Mouse (Mus musculus) embryonic facial prominence, embryonic 12.5 days (tissue): ENCODE results near the gene Txn2. TPM values are rescaled to one million over a fixed set of nuclear protein-coding genes. Genes with fewer than 3 reads are reported as not detected.
A peak's percentile ranks its signal among the peaks of the same experiment; 100 is the strongest.

ENCODE experiments used
- ATAC-seq: fragments of 200-750 bp; cut with Nextera tagmentation; 2 replicates; pipeline ENCODE4 v1.8.0; 2017; ENCODE audit not compliant: insufficient number of reproducible peaks, insufficient read depth, low FRiP score, low TSS enrichment
- H3K27ac ChIP-seq: fragments of 300-500 bp; sonication (generic); 2 replicates; pipeline ENCODE4 v1.5.1; 2016; ENCODE audit warnings: mild to moderate bottlenecking
- H3K27me3 ChIP-seq: fragments of 300-500 bp; sonication (generic); 2 replicates; pipeline ENCODE4 v1.6.1; 2016; ENCODE audit warnings: mild to moderate bottlenecking, moderate library complexity
- H3K36me3 ChIP-seq: fragments of 300-500 bp; sonication (generic); 2 replicates; pipeline ENCODE4 v1.6.1; 2016; ENCODE audit warnings: mild to moderate bottlenecking
- H3K4me1 ChIP-seq: fragments of 300-500 bp; sonication (generic); 2 replicates; pipeline ENCODE4 v1.6.1; 2016
- H3K4me2 ChIP-seq: fragments of 300-500 bp; sonication (generic); replicated peaks from 2 replicates; pipeline ENCODE4 v1.6.1; 2016; ENCODE audit warnings: mild to moderate bottlenecking, moderate library complexity
- H3K4me3 ChIP-seq: fragments of 300-500 bp; sonication (generic); 2 replicates; pipeline ENCODE4 v1.5.1; 2016; ENCODE audit warnings: mild to moderate bottlenecking
- H3K9ac ChIP-seq: fragments of 300-500 bp; sonication (generic); 2 replicates; pipeline ENCODE4 v1.6.1; 2016; ENCODE audit warnings: mild to moderate bottlenecking, moderate library complexity
- H3K9me3 ChIP-seq: fragments of 300-500 bp; sonication (generic); 2 replicates; pipeline ENCODE4 v1.6.1; 2016; ENCODE audit warnings: mild to moderate bottlenecking, moderate library complexity
- WGBS: fragments of 180-500 bp; shearing (Covaris S2); methylation state at CpG from one replicate; pipeline ENCODE4 v1.1.7; 2016; 5-methylcytosine and 5-hydroxymethylcytosine counted together
- polyA plus RNA-seq: library from polyadenylated mRNA; unstranded; fragments of >200 nt; fragmentation: Nextera tagmentation; extraction: Ambion mirVana; gene quantifications from 2 replicates; pipeline ENCODE4 v1.2.1, GENCODE M21; 2016

Txn2 gene
- polyA plus RNA-seq, 1 experiment from 2014 or later: 220 TPM

DNA sequence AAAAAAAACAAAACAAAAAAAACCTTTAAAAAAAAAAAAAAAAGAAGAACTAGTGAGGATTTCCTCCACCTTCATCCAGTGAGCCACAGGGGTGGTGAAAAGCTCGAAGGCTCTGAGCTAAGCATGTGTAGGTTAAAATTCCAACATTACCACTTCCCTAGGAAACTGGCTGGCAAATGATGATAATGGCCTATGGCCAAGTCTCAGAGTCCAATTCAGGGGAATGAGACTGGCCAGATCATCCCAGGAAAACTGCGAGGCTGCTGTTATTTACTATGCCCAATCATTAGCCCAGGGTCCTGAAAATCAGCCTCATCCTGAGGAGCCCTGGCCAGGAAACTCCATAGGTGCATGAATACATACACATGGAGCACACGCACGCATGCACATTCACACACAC lies 42.9 kb downstream of the Txn2 start:
- no peak overlapping the region for H3K4me2 ChIP-seq
- H3K27me3 ChIP-seq: no peaks in the 10 kb centered on the region
- no peaks in the 10 kb centered on the region for H3K36me3 ChIP-seq
- no peak overlapping the region for H3K9ac ChIP-seq
- no peak for ATAC-seq
- no peaks in the 10 kb centered on the region for H3K9me3 ChIP-seq
- peaks cover 17% of the 10 kb centered on the region for H3K4me1 ChIP-seq
- 90% methylated on average over 4 of the region's 4 CpGs for WGBS
- H3K27ac ChIP-seq: no peak overlapping the region
- H3K4me3 ChIP-seq: no peak overlapping the region

DNA sequence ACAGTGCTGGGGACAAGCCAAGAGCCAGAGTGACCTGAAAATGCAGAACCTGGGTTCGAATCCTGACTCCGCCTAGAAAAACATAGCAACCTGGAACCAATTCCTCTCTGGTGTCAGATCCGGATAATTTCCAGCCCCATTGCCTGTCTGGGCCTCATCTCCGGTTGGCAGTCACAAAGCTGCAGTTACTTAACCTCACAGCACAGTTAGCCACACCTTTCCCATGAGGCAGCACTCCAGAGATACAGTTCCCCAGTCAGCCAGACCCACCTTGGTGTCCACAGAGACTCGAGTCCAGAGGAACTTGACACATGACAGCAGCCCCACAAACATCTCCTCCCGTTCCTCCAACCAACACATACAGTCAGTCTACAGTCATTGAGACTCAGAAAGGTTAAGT lies 43.6 kb downstream of the Txn2 start:
- Histone ChIP-seq H3K4me2 (no peak overlapping the region), H3K4me3 (no peak overlapping the region), H3K27ac (no peak overlapping the region), H3K36me3 (no peaks in the 10 kb centered on the region), H3K9me3 (no peaks in the 10 kb centered on the region), H3K4me1 (peaks cover 17% of the 10 kb centered on the region), H3K27me3 (no peaks in the 10 kb centered on the region), H3K9ac (no peak overlapping the region)
- WGBS: 78% methylated on average over 6 of the region's 6 CpGs
- no peak for ATAC-seq

DNA sequence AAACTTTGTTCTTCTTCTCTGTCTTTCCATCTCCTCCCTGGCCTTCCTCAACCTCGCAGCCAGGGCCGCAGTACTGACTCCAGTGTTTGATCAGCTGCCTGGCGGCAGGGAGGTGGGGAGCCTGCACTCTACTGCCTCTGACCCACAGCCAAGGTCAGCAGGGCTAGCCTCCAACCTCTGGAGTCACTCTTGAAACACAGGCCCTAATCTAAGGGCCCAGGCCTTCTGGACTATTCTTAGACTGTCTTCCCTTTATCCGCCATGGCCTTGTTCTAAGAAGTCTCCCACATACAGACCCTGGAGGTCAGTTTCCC lies 45.2 kb downstream of the Txn2 start:
- H3K9ac ChIP-seq: no peak overlapping the region
- ATAC-seq: no peak
- 46% methylated on average over 4 of the region's 4 CpGs for whole genome bisulfite sequencing

DNA sequence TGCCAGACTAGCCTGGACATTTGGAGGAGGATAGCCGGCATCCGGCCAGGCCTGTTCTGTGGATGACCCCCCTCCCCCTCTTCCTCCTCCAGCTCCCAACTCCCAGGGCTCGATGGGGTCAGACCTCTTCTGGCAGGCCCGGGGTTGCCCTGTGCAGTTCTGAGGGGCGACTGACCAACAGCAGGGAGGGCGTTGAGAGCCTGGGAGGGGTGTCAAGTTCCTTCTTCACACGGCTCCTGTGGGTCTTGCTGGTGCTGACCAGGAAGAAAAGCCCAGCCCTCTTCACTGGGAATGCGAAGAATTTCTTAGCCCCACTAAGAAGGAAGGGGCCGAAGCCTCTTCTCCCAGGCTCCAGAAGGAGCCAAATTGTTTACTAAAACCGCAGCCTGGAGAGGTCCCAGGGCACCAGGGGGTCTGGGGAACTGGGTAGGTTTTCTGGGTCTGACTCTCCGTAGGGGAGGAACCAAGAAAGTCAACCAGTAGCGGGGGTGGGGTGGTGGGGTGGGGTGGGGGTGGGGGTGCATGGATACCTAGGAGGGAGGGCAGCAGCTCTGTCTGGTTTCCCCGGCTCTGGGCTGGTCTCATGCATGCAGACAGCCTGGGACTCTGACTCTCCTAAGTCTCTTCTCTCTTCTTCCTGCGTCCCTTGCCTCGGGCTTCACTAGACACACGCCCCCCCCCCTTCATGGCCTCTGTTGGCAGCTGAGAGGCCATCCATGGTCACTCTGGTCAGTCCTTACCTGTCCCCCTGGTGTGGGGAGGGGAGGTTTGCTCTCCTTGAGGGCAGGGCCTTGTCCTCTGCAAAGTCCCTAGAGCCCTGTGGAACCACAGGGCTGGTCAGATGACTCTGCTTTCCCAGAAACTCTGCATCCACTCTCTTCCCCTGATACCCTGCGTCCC lies 45.8 kb downstream of the Txn2 start:
- Histone ChIP-seq H3K4me2 (peak overlapping the region; percentile 33), H3K27me3 (no peaks in the 10 kb centered on the region), H3K4me3 (no peak overlapping the region), H3K4me1 (peaks cover 17% of the 10 kb centered on the region), H3K36me3 (no peaks in the 10 kb centered on the region), H3K9me3 (no peaks in the 10 kb centered on the region), H3K27ac (peak overlapping the region; percentile 87), H3K9ac (no peak overlapping the region; the same call in 1 of the 2 replicates)
- 7% methylated on average over 15 of the region's 17 CpGs for WGBS
- ATAC-seq: peak; percentile 48

More for the DNA sequence above, 45.2 kb downstream of the Txn2 start:
- Histone ChIP-seq H3K27ac (peak overlapping the region; percentile 87), H3K9me3 (no peaks in the 10 kb centered on the region), H3K4me1 (peaks cover 17% of the 10 kb centered on the region), H3K4me2 (no peak overlapping the region), H3K36me3 (no peaks in the 10 kb centered on the region), H3K4me3 (no peak overlapping the region), H3K27me3 (no peaks in the 10 kb centered on the region)

DNA sequence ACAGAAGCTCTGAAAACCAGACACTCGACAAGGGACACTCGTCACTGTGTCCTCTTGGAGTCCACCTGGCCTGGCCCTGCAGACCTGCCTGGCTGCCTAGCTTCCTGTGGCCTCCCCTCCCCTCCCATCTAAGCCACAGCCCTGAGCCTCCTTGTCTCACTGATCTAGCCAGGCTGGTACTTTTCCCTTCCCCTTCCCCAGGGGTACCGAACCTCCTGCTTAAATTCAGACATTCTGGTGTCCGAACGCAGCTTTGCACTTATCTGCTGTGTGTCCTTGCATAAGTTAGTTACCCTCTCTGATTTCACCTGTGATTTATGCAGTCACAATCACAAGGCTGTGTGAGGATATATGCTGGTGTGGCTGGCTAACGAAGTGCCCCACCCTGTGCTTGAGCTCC lies 46.5 kb downstream of the Txn2 start:
- Histone ChIP-seq H3K27me3 (no peaks in the 10 kb centered on the region; the same call in 1 of the 2 replicates), H3K9me3 (no peaks in the 10 kb centered on the region), H3K4me2 (no peak overlapping the region), H3K4me3 (no peak overlapping the region), H3K36me3 (no peaks in the 10 kb centered on the region), H3K9ac (no peak overlapping the region), H3K27ac (peak overlapping the region; percentile 87), H3K4me1 (peaks cover 17% of the 10 kb centered on the region)
- 55% methylated on average over 6 of the region's 6 CpGs for WGBS
- ATAC-seq: peak; percentile 13; the same call in 1 of the 2 replicates

DNA sequence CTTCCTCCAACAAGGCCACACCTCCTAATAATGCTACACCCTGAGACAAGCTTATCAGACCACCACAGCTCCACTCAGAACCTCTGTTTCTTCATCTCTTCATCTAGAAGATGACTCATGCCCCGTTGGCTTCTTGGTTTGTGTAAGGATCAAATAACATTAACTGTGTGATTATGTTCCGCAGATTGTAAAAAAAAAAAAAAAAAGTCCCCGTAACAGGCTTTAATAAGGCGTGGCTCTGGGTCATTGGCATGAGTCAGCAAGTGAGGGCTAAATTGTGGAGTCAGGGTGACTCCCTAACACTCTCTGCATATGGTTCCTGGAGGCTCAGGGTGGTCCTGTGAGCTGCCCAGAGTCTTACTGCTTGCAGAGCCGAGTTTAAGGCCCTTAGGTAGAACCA lies 47.1 kb downstream of the Txn2 start:
- 39% methylated on average over 5 of the region's 5 CpGs for WGBS
- Histone ChIP-seq H3K4me1 (peaks cover 17% of the 10 kb centered on the region), H3K4me3 (no peak overlapping the region), H3K4me2 (no peak overlapping the region), H3K27me3 (no peaks in the 10 kb centered on the region; the same call in 1 of the 2 replicates), H3K27ac (peak overlapping the region; percentile 87), H3K9ac (no peak overlapping the region), H3K36me3 (no peaks in the 10 kb centered on the region), H3K9me3 (no peaks in the 10 kb centered on the region)
- no peak for ATAC-seq

DNA sequence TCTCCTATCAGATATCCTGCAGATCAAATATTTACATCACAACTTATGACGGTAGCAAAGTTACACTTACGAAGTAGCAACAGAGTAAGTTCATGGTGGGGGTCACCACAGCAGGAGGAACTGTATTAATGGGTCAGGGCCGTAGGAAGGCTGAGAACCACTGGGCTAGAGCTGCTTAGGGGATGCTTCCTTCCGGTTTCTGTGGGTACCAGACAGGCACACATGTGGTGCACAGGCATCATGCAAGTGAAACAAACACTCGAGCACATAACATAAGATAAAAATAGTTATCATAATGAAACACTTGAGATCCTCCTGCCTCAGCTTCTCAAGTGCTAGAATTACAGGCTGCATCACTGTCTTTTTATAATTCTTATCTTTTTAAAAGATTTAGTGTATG lies 48.1 kb downstream of the Txn2 start:
- WGBS: 85% methylated on average over 5 of the region's 5 CpGs
- no peak for ATAC-seq
- H3K27me3 ChIP-seq: no peaks in the 10 kb centered on the region; the same call in 1 of the 2 replicates
- no peak overlapping the region for H3K9ac ChIP-seq
- no peaks in the 10 kb centered on the region for H3K9me3 ChIP-seq
- no peak overlapping the region for H3K4me3 ChIP-seq
- H3K4me1 ChIP-seq: peaks cover 17% of the 10 kb centered on the region
- H3K27ac ChIP-seq: no peak overlapping the region
- no peaks in the 10 kb centered on the region for H3K36me3 ChIP-seq
- no peak overlapping the region for H3K4me2 ChIP-seq

DNA sequence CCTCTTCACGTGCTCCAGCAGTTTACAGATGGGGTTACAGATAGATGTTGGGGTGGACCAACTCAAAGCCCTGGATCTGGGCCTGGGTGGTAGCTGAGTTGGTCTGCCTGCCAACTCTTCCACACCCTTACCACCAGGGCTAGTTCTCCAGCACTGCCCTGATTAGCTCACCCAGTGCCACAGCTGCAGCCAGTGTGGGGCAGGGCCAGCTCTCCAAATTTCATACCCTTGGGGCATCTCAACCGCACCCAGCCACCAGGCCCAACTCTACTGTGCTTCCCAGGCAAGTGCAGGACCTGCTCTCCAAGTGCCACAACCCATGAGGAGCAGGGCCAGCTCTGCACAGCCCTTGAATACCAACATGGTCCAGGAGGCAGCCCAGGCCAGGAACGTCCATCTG lies 49.0 kb downstream of the Txn2 start:
- Histone ChIP-seq H3K4me3 (no peak overlapping the region), H3K4me2 (no peak overlapping the region), H3K36me3 (no peaks in the 10 kb centered on the region), H3K27me3 (no peaks in the 10 kb centered on the region; the same call in 1 of the 2 replicates), H3K9me3 (no peaks in the 10 kb centered on the region), H3K27ac (no peak overlapping the region), H3K4me1 (peaks cover 17% of the 10 kb centered on the region), H3K9ac (no peak overlapping the region)
- 69% methylated on average over 3 of the region's 3 CpGs for WGBS
- ATAC-seq: no peak

DNA sequence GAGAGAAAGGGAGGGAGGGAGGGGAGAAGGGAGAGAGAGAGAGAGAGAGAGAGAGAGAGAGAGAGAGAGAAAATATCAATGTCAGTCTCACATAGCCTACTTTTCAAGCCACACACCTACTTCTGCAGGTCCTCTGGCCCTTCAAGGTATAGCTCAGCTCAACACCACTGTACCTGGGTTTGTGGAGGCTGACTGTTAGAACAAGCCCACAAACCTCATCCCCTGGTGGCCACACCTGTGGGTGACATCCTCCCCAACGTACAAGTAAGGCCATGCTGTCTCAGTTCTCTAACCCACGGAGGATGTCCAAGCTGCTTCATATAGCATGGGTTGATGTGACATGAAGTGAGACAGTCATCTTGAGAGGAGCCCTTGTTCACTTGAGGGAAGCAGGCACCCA lies 51.6 kb downstream of the Txn2 start:
- no peak for ATAC-seq
- WGBS: 64% methylated on average over 2 of the region's 2 CpGs
- Histone ChIP-seq H3K4me3 (no peak overlapping the region), H3K27me3 (no peaks in the 10 kb centered on the region; the same call in 1 of the 2 replicates), H3K9ac (no peak overlapping the region), H3K27ac (no peak overlapping the region), H3K36me3 (no peaks in the 10 kb centered on the region), H3K9me3 (no peaks in the 10 kb centered on the region), H3K4me2 (no peak overlapping the region), H3K4me1 (peaks cover 2% of the 10 kb centered on the region; the same call in 1 of the 2 replicates)

DNA sequence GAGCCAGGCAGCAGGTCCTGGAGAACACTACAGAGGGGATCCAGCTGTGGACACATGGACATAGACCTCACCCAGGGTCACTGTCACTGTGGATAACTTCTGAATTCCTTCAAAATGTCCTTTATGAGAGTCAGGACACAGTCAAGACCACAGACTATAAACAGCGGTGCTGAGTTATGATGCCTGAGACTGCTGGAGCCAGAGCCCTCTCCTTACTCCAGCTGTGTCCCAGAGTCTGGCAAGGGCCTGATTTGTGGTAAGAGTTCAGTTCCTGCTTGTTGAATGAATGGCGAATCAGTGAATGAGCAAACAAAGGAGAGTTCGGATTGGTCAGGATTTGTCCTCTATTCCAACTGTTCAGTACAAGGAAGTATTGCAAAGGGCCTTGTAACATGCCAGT lies 52.1 kb downstream of the Txn2 start:
- H3K4me3 ChIP-seq: no peak overlapping the region
- no peaks in the 10 kb centered on the region for H3K36me3 ChIP-seq
- no peaks in the 10 kb centered on the region for H3K9me3 ChIP-seq
- no peak overlapping the region for H3K9ac ChIP-seq
- no peak for ATAC-seq
- H3K27me3 ChIP-seq: no peaks in the 10 kb centered on the region; the same call in 1 of the 2 replicates
- 87% methylated on average over 3 of the region's 3 CpGs for WGBS
- no peak overlapping the region for H3K27ac ChIP-seq
- no peaks in the 10 kb centered on the region for H3K4me1 ChIP-seq
- no peak overlapping the region for H3K4me2 ChIP-seq

DNA sequence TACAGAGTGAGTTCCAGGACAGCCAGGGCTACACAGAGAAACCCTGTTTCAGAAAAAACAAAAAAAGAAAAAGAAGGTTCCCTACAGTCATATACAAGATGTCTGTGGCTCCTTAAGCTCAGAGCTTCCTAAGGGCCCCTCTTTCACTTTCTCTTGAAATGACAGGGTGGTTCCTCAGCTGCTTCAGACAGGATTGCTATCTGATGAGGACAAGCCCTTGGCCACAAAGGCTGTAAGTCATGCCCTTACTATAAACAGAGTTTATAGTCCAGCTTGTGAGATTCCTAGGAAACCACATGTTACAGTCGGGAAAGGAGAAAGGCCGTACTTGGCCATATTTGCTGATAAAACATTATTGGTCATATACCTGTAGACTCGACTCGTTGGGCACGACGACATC lies 52.9 kb downstream of the Txn2 start:
- Histone ChIP-seq H3K9me3 (no peaks in the 10 kb centered on the region), H3K27me3 (no peaks in the 10 kb centered on the region; the same call in 1 of the 2 replicates), H3K4me2 (no peak overlapping the region), H3K36me3 (no peaks in the 10 kb centered on the region), H3K4me3 (no peak overlapping the region), H3K9ac (no peak overlapping the region), H3K4me1 (no peaks in the 10 kb centered on the region), H3K27ac (no peak overlapping the region)
- ATAC-seq: no peak
- 95% methylated on average over 6 of the region's 6 CpGs for WGBS

DNA sequence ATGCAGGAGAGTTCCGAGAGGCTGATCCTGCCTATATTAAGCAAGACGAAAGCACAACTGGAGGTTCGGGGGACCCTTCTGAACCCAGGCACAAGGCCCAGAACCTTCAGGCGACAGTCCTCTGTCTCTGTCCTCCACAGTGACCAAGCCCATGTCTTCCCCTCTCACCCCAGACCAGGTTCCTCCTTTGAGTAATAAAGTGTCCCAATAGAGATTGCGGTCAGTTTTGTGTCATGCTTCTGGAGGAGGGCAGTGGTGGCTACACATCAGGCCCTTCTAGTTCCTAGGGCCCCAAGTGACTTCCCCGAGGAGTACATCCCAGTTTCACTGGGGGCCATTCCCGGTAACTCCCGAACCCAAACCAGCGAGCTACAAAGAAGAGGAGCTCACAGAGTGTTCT lies 54.0 kb downstream of the Txn2 start:
- H3K9me3 ChIP-seq: no peaks in the 10 kb centered on the region
- H3K4me3 ChIP-seq: no peak overlapping the region
- H3K4me1 ChIP-seq: no peaks in the 10 kb centered on the region
- 91% methylated on average over 9 of the region's 9 CpGs for WGBS
- H3K27ac ChIP-seq: no peak overlapping the region
- H3K36me3 ChIP-seq: no peaks in the 10 kb centered on the region
- no peak for ATAC-seq
- no peaks in the 10 kb centered on the region; the same call in 1 of the 2 replicates for H3K27me3 ChIP-seq
- no peak overlapping the region for H3K4me2 ChIP-seq
- no peak overlapping the region for H3K9ac ChIP-seq
